Mouse (Mus musculus): ENCODE measurements around the gene Lancl1.

- TF ChIP-seq POLR2A (IDR thresholded peaks at IDR 0.05; ENCODE audit: control insufficient read depth, extremely low read depth, insufficient read depth, low read length, poor library complexity) (no peak), CTCF (IDR thresholded peaks at IDR 0.05; ENCODE audit: borderline replicate concordance, control insufficient read depth, extremely low read depth, insufficient read depth, low read length, poor library complexity) (no peak)
Observed at GRCm38 (mm10) chr1:66957361-66957760, 81.3 kb downstream of the Lancl1 start.
